Mouse (Mus musculus): ENCODE results near the gene 1700061G19Rik. TPM values are rescaled to one million over a fixed set of nuclear protein-coding genes. Genes with fewer than 3 reads are reported as not detected.

The 1700061G19Rik gene
- total RNA-seq (2022) = not detected

DNA sequence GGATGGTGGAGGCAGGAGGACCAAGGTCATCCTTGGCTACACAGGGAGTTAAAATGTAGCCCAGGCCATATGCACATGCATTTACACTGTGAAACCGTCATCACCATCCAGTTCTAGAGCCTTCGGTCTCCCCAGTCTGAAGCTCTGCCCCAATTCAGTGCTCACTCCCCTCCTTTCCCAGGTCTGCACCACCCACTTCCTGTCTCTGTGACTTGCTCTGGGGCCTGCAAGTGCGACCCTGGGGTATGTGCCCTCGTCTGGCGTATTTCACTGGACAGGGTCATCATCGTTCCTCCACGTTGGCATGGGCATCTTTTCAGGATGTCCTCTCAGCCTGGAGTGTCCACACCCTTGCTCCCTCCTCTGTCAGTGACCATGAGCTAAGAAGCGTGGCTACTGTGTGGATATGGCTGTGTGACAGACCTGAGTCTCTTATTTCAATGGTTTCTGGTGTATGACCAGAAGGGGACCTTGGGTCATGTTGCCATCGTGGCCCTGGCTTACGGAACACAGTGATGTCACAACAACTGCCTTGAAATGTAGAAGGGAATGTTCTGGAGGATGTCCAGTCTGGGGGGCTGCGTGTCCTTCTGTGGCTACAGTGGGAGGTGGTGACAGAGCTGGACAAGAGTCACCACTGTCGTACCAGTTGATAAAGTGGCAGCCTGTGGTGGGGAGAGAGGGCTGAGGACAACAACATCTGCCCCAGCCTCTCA lies at the start of gene 1700061G19Rik:
Gene 1700061G19Rik (plus strand): TSS at position 542 of the 716 bp plus-strand sequence.
- no peak for DNase-seq (ENCODE audit: low spot score in 2 of 2)

DNA sequence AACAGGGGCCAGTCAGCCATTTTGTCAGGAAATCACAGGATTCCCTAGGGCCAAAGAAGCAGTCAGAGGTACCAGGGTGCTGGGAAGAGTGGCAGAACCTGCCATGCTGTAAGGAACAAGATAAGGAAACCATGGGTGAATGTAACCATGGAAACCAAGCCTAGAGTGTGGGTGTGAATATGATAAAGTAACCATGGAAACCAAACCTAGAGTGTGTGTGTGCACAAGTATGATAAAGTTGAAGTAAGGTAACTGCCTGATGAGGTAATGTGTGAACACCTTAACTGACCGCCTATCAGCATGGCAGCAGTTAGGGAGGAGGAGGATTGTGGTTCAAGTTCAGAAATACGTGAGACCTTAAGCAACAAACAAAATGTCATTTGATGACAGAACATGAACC lies 48.6 kb upstream of the 1700061G19Rik start:
- no peak for DNase-seq (ENCODE audit: low spot score in 2 of 2)

DNA sequence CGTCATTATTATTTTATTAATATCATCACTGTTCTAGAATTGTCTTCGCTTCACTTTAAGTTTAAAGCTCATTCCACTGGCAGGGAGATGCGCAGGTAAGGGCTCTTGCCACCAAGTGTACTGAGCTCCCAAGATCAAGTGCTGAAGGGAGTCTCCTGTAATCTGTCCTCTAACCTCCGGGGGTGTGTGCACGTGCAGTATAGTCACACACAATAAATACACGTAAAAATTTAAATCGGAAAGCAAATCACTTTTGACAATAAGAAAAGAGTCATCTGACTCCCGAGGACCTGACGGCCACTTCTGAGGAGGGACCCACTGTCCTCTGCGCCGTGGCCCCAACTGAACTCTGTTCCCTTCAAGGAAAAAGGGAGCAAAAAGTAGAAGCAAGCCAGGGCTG lies 46.1 kb upstream of the 1700061G19Rik start:
- no peak for DNase-seq (ENCODE audit: low spot score in 2 of 2)

DNA sequence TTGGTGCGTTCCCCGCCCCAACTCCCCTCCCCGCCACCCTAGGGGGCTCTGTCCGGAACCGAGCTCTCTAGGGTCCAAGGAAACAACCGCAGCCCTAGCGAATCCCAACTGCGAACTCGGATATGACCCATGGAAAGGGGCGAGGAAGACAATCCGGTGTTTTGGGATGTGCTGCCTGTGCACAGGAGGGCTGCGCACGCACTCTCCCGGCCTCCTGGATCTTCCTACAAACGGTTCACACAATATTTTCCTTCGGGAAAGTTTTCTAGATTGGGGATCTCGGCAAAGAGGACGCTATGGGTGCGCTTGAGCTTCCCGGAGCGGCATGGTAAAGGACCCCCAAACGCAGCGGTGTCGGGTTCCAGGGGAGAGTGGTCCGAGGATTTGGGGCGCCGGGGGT lies 45.5 kb upstream of the 1700061G19Rik start:
- DNase-seq (ENCODE audit: low spot score in 2 of 2) = no peak

DNA sequence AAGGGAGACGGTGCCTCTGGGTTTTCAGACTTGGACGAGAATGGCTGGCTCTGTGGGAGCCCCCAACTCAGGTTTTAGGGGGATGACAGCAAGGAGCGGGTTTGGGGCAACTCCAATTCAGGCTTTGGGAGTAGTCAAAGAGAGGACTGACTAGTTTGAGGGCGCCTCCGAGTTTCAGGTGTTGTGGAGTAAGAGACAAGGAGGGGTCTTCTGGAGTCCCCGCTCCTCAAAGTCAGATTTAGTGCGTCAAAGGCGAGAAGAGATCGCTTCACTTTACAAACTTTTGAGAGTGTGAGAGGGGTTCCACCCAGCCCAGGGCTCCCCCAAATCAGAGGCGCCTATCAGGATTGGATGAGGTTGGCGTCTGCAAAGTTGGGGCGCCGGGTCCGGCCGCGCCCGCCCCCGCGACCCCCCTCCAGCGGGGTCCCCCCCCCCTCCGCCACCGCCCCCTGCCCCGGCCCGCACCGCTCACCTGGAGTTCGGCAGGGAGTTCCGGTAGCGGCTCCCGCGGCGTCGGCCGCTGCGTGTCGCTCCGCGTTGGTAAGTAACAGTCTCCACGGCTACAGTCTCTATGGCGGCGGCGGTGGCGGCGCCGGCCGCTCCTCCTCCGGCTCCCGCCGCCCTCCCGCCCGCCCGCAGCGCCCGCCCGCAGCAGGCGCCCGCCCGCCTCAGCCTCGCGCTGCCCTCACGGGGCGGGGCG lies 44.7 kb upstream of the 1700061G19Rik start, which contains the start of gene Rfx2:
Gene Rfx2 (minus strand): TSS at position 603 of the 700 bp plus-strand sequence.
- DNase-seq (ENCODE audit: low spot score in 2 of 2) = no peak

GRCm38 (mm10) chr17:56831111-56831816 lies 44.0 kb upstream of the 1700061G19Rik start:
- DNase-seq (ENCODE audit: low spot score in 2 of 2) = peak; percentile 98

- DNase-seq (ENCODE audit: low spot score in 2 of 2) = no peak
These were observed 42.4 kb upstream of the 1700061G19Rik start for GRCm38 (mm10) chr17:56832918-56833317.

- no peak for DNase-seq (ENCODE audit: low spot score in 2 of 2)
These were observed 41.9 kb upstream of the 1700061G19Rik start for GRCm38 (mm10) chr17:56833381-56833780.

GRCm38 (mm10) chr17:56836336-56836735 lies 38.9 kb upstream of the 1700061G19Rik start:
- no peak for DNase-seq (ENCODE audit: low spot score in 2 of 2)

DNA sequence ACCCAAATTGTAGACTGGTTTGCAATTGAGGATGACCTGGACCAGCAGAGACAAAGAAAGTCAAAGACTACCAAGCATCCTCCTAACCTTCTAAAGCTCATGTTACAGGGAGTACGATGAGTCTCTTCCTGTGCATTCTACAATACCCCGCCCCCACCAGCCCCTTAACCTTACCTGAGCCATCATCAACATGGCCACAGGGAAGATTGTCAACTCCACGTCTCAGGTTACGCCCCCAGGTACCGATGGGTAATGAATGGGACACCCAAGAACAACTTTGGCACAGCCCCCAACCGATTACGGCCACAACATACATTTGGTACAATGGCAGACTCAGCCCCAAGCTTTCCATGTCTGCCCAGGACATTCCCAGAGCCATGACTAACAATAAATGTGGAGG lies 34.8 kb upstream of the 1700061G19Rik start:
- DNase-seq (ENCODE audit: low spot score in 2 of 2) = no peak

- DNase-seq (ENCODE audit: low spot score in 2 of 2) = no peak
These were observed 33.1 kb upstream of the 1700061G19Rik start for GRCm38 (mm10) chr17:56842173-56842572.

GRCm38 (mm10) chr17:56843678-56844077 lies 31.6 kb upstream of the 1700061G19Rik start:
- DNase-seq (ENCODE audit: low spot score in 2 of 2) = no peak

- no peak for DNase-seq (ENCODE audit: low spot score in 2 of 2)
These were observed 26.5 kb upstream of the 1700061G19Rik start for GRCm38 (mm10) chr17:56848785-56849184.

GRCm38 (mm10) chr17:56849710-56850109 lies 25.6 kb upstream of the 1700061G19Rik start:
- DNase-seq (ENCODE audit: low spot score in 2 of 2) = no peak

DNA sequence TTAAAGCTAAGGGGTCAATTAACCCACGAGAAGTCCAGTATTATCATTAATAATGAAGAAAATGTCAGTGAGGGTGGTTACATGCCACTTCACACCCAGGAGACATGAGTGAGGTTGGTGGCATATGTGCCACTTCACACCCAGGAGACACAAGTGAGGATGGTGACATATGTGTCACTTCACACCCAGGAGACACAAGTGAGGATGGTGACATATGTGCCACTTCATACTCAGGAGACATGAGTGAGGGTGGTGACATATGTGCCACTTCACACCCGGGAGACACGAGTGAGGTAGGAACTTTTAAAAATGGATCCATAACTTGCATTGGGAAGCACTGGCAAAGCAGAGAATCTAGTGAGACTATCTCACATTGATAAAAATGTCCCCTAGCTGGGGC lies 24.1 kb upstream of the 1700061G19Rik start:
- DNase-seq (ENCODE audit: low spot score in 2 of 2) = no peak

DNA sequence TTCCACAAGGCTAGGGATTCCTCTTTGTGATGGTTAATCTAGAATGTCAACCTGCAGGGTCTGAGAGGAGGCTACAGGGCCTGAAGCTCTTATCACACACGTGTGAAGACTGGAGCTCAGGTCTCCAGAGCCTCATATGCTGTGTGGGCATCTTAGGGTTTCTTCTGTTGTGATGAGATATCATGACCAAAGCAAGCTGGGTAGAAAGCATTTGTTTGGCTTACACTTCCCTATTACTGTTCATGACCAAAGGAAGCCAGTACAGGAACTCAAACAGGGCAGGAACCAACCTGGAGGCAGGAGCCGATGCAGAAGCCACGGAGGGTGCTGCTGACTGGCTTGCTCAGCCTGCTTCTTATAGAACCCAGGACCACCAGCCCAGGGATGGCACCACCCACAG lies 19.9 kb upstream of the 1700061G19Rik start:
- DNase-seq (ENCODE audit: low spot score in 2 of 2) = no peak

DNA sequence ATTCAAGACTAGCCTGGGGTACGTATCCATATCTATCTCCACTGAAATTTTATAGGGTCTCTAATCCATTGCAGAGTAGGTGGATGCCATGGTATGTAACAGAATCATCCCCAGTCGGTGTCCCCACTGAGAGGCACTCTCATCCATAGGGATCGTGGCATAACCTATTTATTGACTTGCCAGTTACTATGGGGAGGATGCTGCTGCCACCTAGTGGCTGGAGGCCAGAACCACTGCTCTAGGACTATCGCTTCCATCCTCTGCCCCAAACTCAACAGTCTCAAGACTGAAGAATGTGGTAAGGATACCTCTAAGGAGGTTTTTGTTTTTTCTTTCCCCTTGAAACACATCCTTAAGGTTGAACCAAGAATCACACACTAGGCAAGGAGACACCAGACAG lies 17.1 kb upstream of the 1700061G19Rik start:
- DNase-seq (ENCODE audit: low spot score in 2 of 2) = peak; percentile 24 to 46

DNA sequence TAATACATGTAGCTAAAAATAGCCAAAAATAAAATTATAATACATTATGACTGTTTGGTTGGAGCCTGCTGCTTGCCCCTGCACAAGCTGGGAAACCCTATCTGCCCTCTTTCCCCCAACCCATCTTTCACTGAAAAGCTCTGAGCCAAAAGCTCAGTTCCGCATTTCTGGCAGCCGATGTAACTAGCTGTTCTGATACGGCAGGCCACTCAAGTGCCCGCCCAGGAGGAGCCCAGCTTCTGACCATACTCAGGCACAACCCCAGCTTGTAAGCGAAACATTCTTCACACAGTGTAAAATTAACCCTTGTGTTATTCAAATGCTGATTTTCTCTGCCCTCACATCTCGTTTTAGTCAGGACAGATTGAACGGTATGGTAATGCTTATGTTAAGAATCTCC lies 16.4 kb upstream of the 1700061G19Rik start:
- no peak for DNase-seq (ENCODE audit: low spot score in 2 of 2)

GRCm38 (mm10) chr17:56861197-56861596 lies 14.1 kb upstream of the 1700061G19Rik start:
- DNase-seq (ENCODE audit: low spot score in 2 of 2) = no peak

GRCm38 (mm10) chr17:56866071-56866470 lies 9.2 kb upstream of the 1700061G19Rik start:
- no peak for DNase-seq (ENCODE audit: low spot score in 2 of 2)

GRCm38 (mm10) chr17:56869481-56869977 lies 5.7 kb upstream of the 1700061G19Rik start:
- DNase-seq (ENCODE audit: low spot score in 2 of 2) = no peak
